Mouse (Mus musculus): Measurements from ENCODE around the gene Abhd11.

GRCm38 (mm10) chr5:134981149-134981548 lies 27.8 kb upstream of the Abhd11 start:
- TF ChIP-seq CTCF (IDR thresholded peaks at IDR 0.05; ENCODE audit: insufficient read depth, low read depth, low read length), result no peak
- no peak for TF ChIP-seq POLR2A (IDR thresholded peaks at IDR 0.05; ENCODE audit: insufficient read depth, low read depth, low read length)

All from olfactory bulb, adult 2 months (tissue).